12 mouse cellular contexts compared by ENCODE assay signal in genomic region chr3:127758806-127759205, GRCm38 (mm10). TPM values are rescaled to one million over a fixed set of nuclear protein-coding genes. Genes with fewer than 3 reads are reported as not detected.
A peak's percentile ranks its signal among the peaks of the same experiment; 100 is the strongest.
DNase-seq lines count a peak whose midpoint lies in the region; ATAC-seq and TF ChIP-seq lines count a peak whose summit lies in the region.
"Had no signal": no experiment of that assay in that cellular context is flagged by ENCODE, and none has a peak within 500 bp of the region (broad histone marks: within the 10 kb centered on the region; RNA-seq: fewer than 3 reads in every experiment).

No protein-coding gene starts in this region.

- H3K36me3 ChIP-seq in hindbrain, embryonic 10.5 days = no peaks in the 10 kb centered on the region
- H3K36me3 ChIP-seq in hindbrain, embryonic 14.5 days (replicated peaks; ENCODE audit: control insufficient read depth, insufficient read depth) = no peaks in the 10 kb centered on the region
- H3K36me3 ChIP-seq in hindbrain, embryonic 12.5 days = no peaks in the 10 kb centered on the region
- H3K36me3 ChIP-seq in midbrain, embryonic 15.5 days (replicated peaks) = no peaks in the 10 kb centered on the region
- H3K36me3 ChIP-seq: limb, embryonic 13.5 days; liver, embryonic 15.5 days; neural tube, embryonic 12.5 days had no signal

- no peak for ATAC-seq in hindbrain, embryonic 14.5 days (ENCODE audit: low FRiP score)
- ATAC-seq in hindbrain, embryonic 12.5 days (ENCODE audit: low FRiP score) = peak; percentile 48
- peak; percentile 56 for ATAC-seq in midbrain, embryonic 15.5 days (replicated peaks)

- peaks cover 91% of the 10 kb centered on the region for H3K27me3 ChIP-seq in hindbrain, embryonic 10.5 days (ENCODE audit: insufficient read depth, poor library complexity, severe bottlenecking)
- peaks cover 69% of the 10 kb centered on the region for H3K27me3 ChIP-seq in hindbrain, embryonic 14.5 days (ENCODE audit: control insufficient read depth, insufficient read depth, low read length)
- peaks cover 65% of the 10 kb centered on the region for H3K27me3 ChIP-seq in hindbrain, embryonic 12.5 days
- peaks cover 69% of the 10 kb centered on the region for H3K27me3 ChIP-seq in midbrain, embryonic 15.5 days (replicated peaks)

- no peaks in the 10 kb centered on the region for H3K9me3 ChIP-seq in hindbrain, embryonic 10.5 days
- no peaks in the 10 kb centered on the region for H3K9me3 ChIP-seq in hindbrain, embryonic 14.5 days (ENCODE audit: control insufficient read depth, low read length)
- H3K9me3 ChIP-seq in hindbrain, embryonic 12.5 days (replicated peaks) = no peaks in the 10 kb centered on the region
- H3K9me3 ChIP-seq in midbrain, embryonic 15.5 days = no peaks in the 10 kb centered on the region
- H3K9me3 ChIP-seq: limb, embryonic 13.5 days; liver, embryonic 15.5 days; neural tube, embryonic 12.5 days had no signal

- no peak for DNase-seq in hindbrain, embryonic 10.5 days (ENCODE audit: low spot score)
- no peak for DNase-seq in hindbrain, embryonic 14.5 days (ENCODE audit: low spot score)
- DNase-seq in brain, embryonic 14.5 days (ENCODE audit: low read depth) = peak; percentile 69
- no peak for DNase-seq in kidney, postnatal 14 days
- DNase-seq in thymus, postnatal 4 days = no peak
- DNase-seq in right cerebral cortex, postnatal 36 days (ENCODE audit: low spot score in 2 of 2) = no peak
- DNase-seq: adrenal gland, adult 8-10 months had no signal

- peaks cover 13% of the 10 kb centered on the region for H3K4me1 ChIP-seq in hindbrain, embryonic 10.5 days (replicated peaks)
- no peaks in the 10 kb centered on the region for H3K4me1 ChIP-seq in hindbrain, embryonic 14.5 days (replicated peaks; ENCODE audit: control insufficient read depth, insufficient read depth, low read length)
- H3K4me1 ChIP-seq in hindbrain, embryonic 12.5 days = peaks cover 7% of the 10 kb centered on the region
- 0 out of 2 replicates have a peak, but pooled peaks cover 5% of the 10 kb centered on the region for H3K4me1 ChIP-seq in midbrain, embryonic 15.5 days
- H3K4me1 ChIP-seq: limb, embryonic 13.5 days had no signal

- H3K4me2 ChIP-seq in hindbrain, embryonic 14.5 days (replicated peaks) = no peak overlapping the region
- H3K4me2 ChIP-seq in hindbrain, embryonic 12.5 days (replicated peaks) = no peak overlapping the region
- no peak overlapping the region for H3K4me2 ChIP-seq in midbrain, embryonic 15.5 days
- H3K4me2 ChIP-seq: limb, embryonic 13.5 days; liver, embryonic 15.5 days; neural tube, embryonic 12.5 days had no signal

- TF ChIP-seq CTCF in brain, embryonic 14.5 days (IDR thresholded peaks at IDR 0.05; ENCODE audit: borderline replicate concordance, extremely low read depth, insufficient read depth, insufficient read length) = no peak

- no peak overlapping the region for H3K9ac ChIP-seq in hindbrain, embryonic 14.5 days
- no peak overlapping the region for H3K9ac ChIP-seq in hindbrain, embryonic 12.5 days
- H3K9ac ChIP-seq in midbrain, embryonic 15.5 days = no peak overlapping the region
- H3K9ac ChIP-seq: limb, embryonic 13.5 days; liver, embryonic 15.5 days; neural tube, embryonic 12.5 days had no signal

- H3K27ac ChIP-seq in hindbrain, embryonic 10.5 days = peak overlapping the region; percentile 72
- H3K27ac ChIP-seq in hindbrain, embryonic 14.5 days = no peak overlapping the region
- H3K27ac ChIP-seq in hindbrain, embryonic 12.5 days = no peak overlapping the region
- H3K27ac ChIP-seq in midbrain, embryonic 15.5 days = no peak overlapping the region
- H3K27ac ChIP-seq: limb, embryonic 13.5 days; liver, embryonic 15.5 days; neural tube, embryonic 12.5 days had no signal

- H3K4me3 ChIP-seq in hindbrain, embryonic 10.5 days = no peak overlapping the region
- no peak overlapping the region for H3K4me3 ChIP-seq in hindbrain, embryonic 14.5 days (replicated peaks; ENCODE audit: low read length)
- H3K4me3 ChIP-seq in hindbrain, embryonic 12.5 days = no peak overlapping the region
- H3K4me3 ChIP-seq in midbrain, embryonic 15.5 days = no peak overlapping the region
- H3K4me3 ChIP-seq: limb, embryonic 13.5 days; liver, embryonic 15.5 days; neural tube, embryonic 12.5 days had no signal

- 54% methylated on average over 4 of the region's 4 CpGs for WGBS in hindbrain, embryonic 10.5 days
- 26% methylated on average over 4 of the region's 4 CpGs for WGBS in hindbrain, embryonic 14.5 days
- 30% methylated on average over 4 of the region's 4 CpGs for WGBS in hindbrain, embryonic 12.5 days
- 26% methylated on average over 4 of the region's 4 CpGs for WGBS in midbrain, embryonic 15.5 days

- TF ChIP-seq POLR2A in brain, embryonic 14.5 days (IDR thresholded peaks at IDR 0.05; ENCODE audit: borderline replicate concordance, extremely low read depth, insufficient read depth, insufficient read length, poor library complexity, severe bottlenecking) = no peak

RNA-seq across cellular contexts. Expression of gene Alpk1, which starts 21.5 kb away (rescaled TPM):
- polyA plus RNA-seq in hindbrain, embryonic 10.5 days (2016; fragmentation: Nextera tagmentation; extraction: Ambion mirVana) = 1.1 and 1.4 TPM in 2 replicates
- 0.80 and 0.91 TPM in 2 replicates for polyA plus RNA-seq in hindbrain, embryonic 14.5 days (2014; fragmentation: Nextera tagmentation; extraction: Ambion mirVana)
- polyA plus RNA-seq in brain, embryonic 14.5 days (2012; rRNA removed) = 2.2 and 2.6 TPM in 2 replicates
- 1.5 and 1.6 TPM in 2 replicates for polyA plus RNA-seq in hindbrain, embryonic 12.5 days (2016; fragmentation: Nextera tagmentation; extraction: Ambion mirVana)
- polyA plus RNA-seq in midbrain, embryonic 15.5 days (2015; fragmentation: Nextera tagmentation; extraction: Ambion mirVana) = 0.37 and 0.45 TPM in 2 replicates

RNA-seq across cellular contexts. Expression of gene Tifa, which starts 30.8 kb away (rescaled TPM):
- polyA plus RNA-seq in hindbrain, embryonic 10.5 days (2016; fragmentation: Nextera tagmentation; extraction: Ambion mirVana) = 2.0 and 2.3 TPM in 2 replicates
- 3.9 and 5.3 TPM in 2 replicates for polyA plus RNA-seq in hindbrain, embryonic 14.5 days (2014; fragmentation: Nextera tagmentation; extraction: Ambion mirVana)
- 2.5 and 3.0 TPM in 2 replicates for polyA plus RNA-seq in brain, embryonic 14.5 days (2012; rRNA removed)
- 3.4 and 3.7 TPM in 2 replicates for polyA plus RNA-seq in hindbrain, embryonic 12.5 days (2016; fragmentation: Nextera tagmentation; extraction: Ambion mirVana)
- 3.3 and 3.7 TPM in 2 replicates for polyA plus RNA-seq in midbrain, embryonic 15.5 days (2015; fragmentation: Nextera tagmentation; extraction: Ambion mirVana)
